Mouse (Mus musculus) forebrain, embryonic 11.5 days (tissue): Measurements from ENCODE around the gene Ociad2. TPM values are rescaled to one million over a fixed set of nuclear protein-coding genes. Genes with fewer than 3 reads are reported as not detected.

Source experiments
- ATAC-seq: fragments of 200-750 bp; cut with Nextera tagmentation; replicated peaks from 2 replicates; pipeline ENCODE4 v1.8.0; 2017; ENCODE audit warnings: moderate TSS enrichment; ENCODE audit not compliant: low FRiP score
- DNase-seq: peaks from one replicate; pipeline ENCODE4 v3.0.0-alpha.2; 2017; ENCODE audit warnings: low spot score
- H3K27ac ChIP-seq: fragments of 300-500 bp; sonication (generic); 2 replicates; pipeline ENCODE4 v1.5.1; 2014; ENCODE audit warnings: low read depth, low read length
- H3K27me3 ChIP-seq: fragments of 300-500 bp; sonication (generic); 2 replicates; pipeline ENCODE4 v1.6.1; 2014; ENCODE audit warnings: mild to moderate bottlenecking, low read length, mixed read lengths; ENCODE audit not compliant: control insufficient read depth, insufficient read depth
- H3K36me3 ChIP-seq: fragments of 300-500 bp; sonication (generic); 2 replicates; pipeline ENCODE4 v1.6.1; 2014; ENCODE audit warnings: mild to moderate bottlenecking, low read length, moderate library complexity, mixed read lengths; ENCODE audit not compliant: control insufficient read depth, insufficient read depth
- H3K4me1 ChIP-seq: fragments of 300-500 bp; sonication (generic); replicated peaks from 2 replicates; pipeline ENCODE4 v1.6.1; 2014; ENCODE audit warnings: low read length, mixed read lengths; ENCODE audit not compliant: control insufficient read depth, insufficient read depth
- H3K4me2 ChIP-seq: fragments of 300-500 bp; sonication (generic); 2 replicates; pipeline ENCODE4 v1.6.1; 2014; ENCODE audit warnings: low read depth, mild to moderate bottlenecking, low read length, moderate library complexity, mixed read lengths; ENCODE audit not compliant: severe bottlenecking
- H3K4me3 ChIP-seq: fragments of 300-500 bp; sonication (generic); 2 replicates; pipeline ENCODE4 v1.5.1; 2014; ENCODE audit warnings: low read depth, low read length
- H3K9ac ChIP-seq: fragments of 300-500 bp; sonication (generic); 2 replicates; pipeline ENCODE4 v1.6.1; 2014; ENCODE audit warnings: low read length
- H3K9me3 ChIP-seq: fragments of 300-500 bp; sonication (generic); 2 replicates; pipeline ENCODE4 v1.6.1; 2016; ENCODE audit warnings: low read length, mixed read lengths; ENCODE audit not compliant: control insufficient read depth
- WGBS: fragments of 180-500 bp; shearing (Covaris S2); extraction: QIAGEN DNeasy Blood & Tissue Kit; methylation state at CpG from one replicate; pipeline ENCODE4 v1.1.7; 2014; 5-methylcytosine and 5-hydroxymethylcytosine counted together
- polyA plus RNA-seq: library from polyadenylated mRNA; unstranded; fragments of >200 nt; fragmentation: Nextera tagmentation; extraction: Ambion mirVana; gene quantifications from 2 replicates; pipeline ENCODE4 v1.2.1, GENCODE M21; 2014

The Ociad2 gene
- polyA plus RNA-seq, 1 experiment from 2014 or later, result 8.8 TPM

GRCm38 (mm10) chr5:73306486-73306885 is 34.3 kb downstream of the Ociad2 start:
- Histone ChIP-seq H3K9me3 (no peaks in the 10 kb centered on the region), H3K4me1 (no peaks in the 10 kb centered on the region), H3K4me2 (no peak overlapping the region), H3K9ac (no peak overlapping the region), H3K27ac (no peak overlapping the region), H3K27me3 (no peaks in the 10 kb centered on the region), H3K36me3 (peaks cover 12% of the 10 kb centered on the region), H3K4me3 (no peak overlapping the region)
- DNase-seq (no peak), ATAC-seq (no peak)
- 89% methylated on average over 6 of the region's 6 CpGs for WGBS

- no peaks in the 10 kb centered on the region for H3K9me3 ChIP-seq
- ATAC-seq, result no peak
- H3K4me1 ChIP-seq, result no peaks in the 10 kb centered on the region
- H3K4me3 ChIP-seq, result no peak overlapping the region
- no peak overlapping the region for H3K27ac ChIP-seq
- peaks cover 15% of the 10 kb centered on the region for H3K36me3 ChIP-seq
- H3K4me2 ChIP-seq, result no peak overlapping the region
- no peak for DNase-seq
- H3K27me3 ChIP-seq, result no peaks in the 10 kb centered on the region
- WGBS, result 91% methylated on average over 12 of the region's 12 CpGs
- H3K9ac ChIP-seq, result no peak overlapping the region
These were observed 36.3 kb downstream of the Ociad2 start for GRCm38 (mm10) chr5:73304507-73304906.

- Histone ChIP-seq H3K36me3 (peaks cover 9% of the 10 kb centered on the region), H3K9me3 (no peaks in the 10 kb centered on the region), H3K9ac (no peak overlapping the region), H3K4me2 (no peak overlapping the region), H3K4me1 (no peaks in the 10 kb centered on the region), H3K4me3 (no peak overlapping the region), H3K27ac (no peak overlapping the region), H3K27me3 (no peaks in the 10 kb centered on the region)
- no peak for DNase-seq
- no peak for ATAC-seq
- WGBS, result 92% methylated on average over 7 of the region's 7 CpGs
These were observed 39.1 kb downstream of the Ociad2 start for GRCm38 (mm10) chr5:73301601-73302307.

GRCm38 (mm10) chr5:73295916-73296315 is 44.9 kb downstream of the Ociad2 start:
- H3K4me3 ChIP-seq, result no peak overlapping the region
- 82% methylated on average over 4 of the region's 4 CpGs for WGBS

GRCm38 (mm10) chr5:73295016-73295415 is 45.8 kb downstream of the Ociad2 start:
- 97% methylated on average over 7 of the region's 7 CpGs for WGBS
- H3K4me2 ChIP-seq, result no peak overlapping the region
- H3K9me3 ChIP-seq, result no peaks in the 10 kb centered on the region
- H3K27ac ChIP-seq, result no peak overlapping the region
- no peak overlapping the region for H3K9ac ChIP-seq
- H3K4me1 ChIP-seq, result peaks cover 2% of the 10 kb centered on the region; the same call in 1 of the 2 replicates
- H3K4me3 ChIP-seq, result no peak overlapping the region
- DNase-seq (no peak), ATAC-seq (no peak)
- H3K36me3 ChIP-seq, result no peaks in the 10 kb centered on the region; the same call in 1 of the 2 replicates
- no peaks in the 10 kb centered on the region for H3K27me3 ChIP-seq

More at GRCm38 (mm10) chr5:73295916-73296315, 44.9 kb downstream of the Ociad2 start:
- ATAC-seq (no peak), DNase-seq (no peak)
- no peaks in the 10 kb centered on the region for H3K27me3 ChIP-seq
- peaks cover 2% of the 10 kb centered on the region; the same call in 1 of the 2 replicates for H3K36me3 ChIP-seq
- H3K4me1 ChIP-seq, result peaks cover 2% of the 10 kb centered on the region; the same call in 1 of the 2 replicates
- H3K27ac ChIP-seq, result no peak overlapping the region
- H3K9me3 ChIP-seq, result no peaks in the 10 kb centered on the region
- H3K4me2 ChIP-seq, result no peak overlapping the region
- no peak overlapping the region for H3K9ac ChIP-seq

- Histone ChIP-seq H3K36me3 (no peaks in the 10 kb centered on the region; the same call in 1 of the 2 replicates), H3K27me3 (no peaks in the 10 kb centered on the region), H3K4me2 (peak overlapping the region; percentile 72), H3K4me3 (peak overlapping the region; percentile 96), H3K4me1 (peaks cover 2% of the 10 kb centered on the region; the same call in 1 of the 2 replicates), H3K9me3 (no peaks in the 10 kb centered on the region), H3K9ac (peak overlapping the region; percentile 93), H3K27ac (peak overlapping the region; percentile 78; the same call in 1 of the 2 replicates)
- 16% methylated on average over 8 of the region's 8 CpGs for WGBS
- ATAC-seq, result no peak
- no peak for DNase-seq
These were observed 47.4 kb downstream of the Ociad2 start for GRCm38 (mm10) chr5:73293458-73293827.

- ATAC-seq, result peak; percentile 99
- Histone ChIP-seq H3K4me2 (peak within 1 kb of the TSS; percentile 72), H3K9me3 (no peaks in the 10 kb centered on the region), H3K27ac (peak within 1 kb of the TSS; percentile 78), H3K9ac (peak within 1 kb of the TSS; percentile 93), H3K27me3 (no peaks in the 10 kb centered on the region), H3K36me3 (no peaks in the 10 kb centered on the region; the same call in 1 of the 2 replicates), H3K4me1 (peaks cover 2% of the 10 kb centered on the region; the same call in 1 of the 2 replicates), H3K4me3 (peak within 1 kb of the TSS; percentile 96)
- WGBS, result under 1% methylated on average over 56 of the region's 58 CpGs
- peak; percentile 99 for DNase-seq
These were observed 48.0 kb downstream of the Ociad2 start, which contains the start of gene Ociad1 for GRCm38 (mm10) chr5:73292502-73293457. TSS of gene Ociad1 (plus strand) at chr5:73292784.

- no peaks in the 10 kb centered on the region for H3K36me3 ChIP-seq
- peaks cover 2% of the 10 kb centered on the region; the same call in 1 of the 2 replicates for H3K4me1 ChIP-seq
- H3K27me3 ChIP-seq, result no peaks in the 10 kb centered on the region
- DNase-seq, result no peak
- H3K4me2 ChIP-seq, result no peak overlapping the region
- no peak overlapping the region for H3K4me3 ChIP-seq
- H3K27ac ChIP-seq, result no peak overlapping the region
- no peaks in the 10 kb centered on the region for H3K9me3 ChIP-seq
- H3K9ac ChIP-seq, result no peak overlapping the region
- WGBS, result 64% methylated on average over 2 of the region's 2 CpGs
- ATAC-seq, result no peak
These were observed 50.9 kb downstream of the Ociad2 start for GRCm38 (mm10) chr5:73289900-73290299.
